Mouse (Mus musculus) bone marrow macrophage, adult 2 months (primary cell): ENCODE measurements around the gene Mstn.

ENCODE experiments used
- CTCF ChIP-seq: IDR thresholded peaks from 2 replicates; pipeline ENCODE4 v1.5.1; 2012; ENCODE audit warnings: low read depth, mild to moderate bottlenecking, low read length, moderate library complexity
- POLR2A ChIP-seq: IDR thresholded peaks from 2 replicates; pipeline ENCODE4 v1.6.1; 2012; ENCODE audit warnings: mild to moderate bottlenecking, low read depth, low read length, borderline replicate concordance

DNA sequence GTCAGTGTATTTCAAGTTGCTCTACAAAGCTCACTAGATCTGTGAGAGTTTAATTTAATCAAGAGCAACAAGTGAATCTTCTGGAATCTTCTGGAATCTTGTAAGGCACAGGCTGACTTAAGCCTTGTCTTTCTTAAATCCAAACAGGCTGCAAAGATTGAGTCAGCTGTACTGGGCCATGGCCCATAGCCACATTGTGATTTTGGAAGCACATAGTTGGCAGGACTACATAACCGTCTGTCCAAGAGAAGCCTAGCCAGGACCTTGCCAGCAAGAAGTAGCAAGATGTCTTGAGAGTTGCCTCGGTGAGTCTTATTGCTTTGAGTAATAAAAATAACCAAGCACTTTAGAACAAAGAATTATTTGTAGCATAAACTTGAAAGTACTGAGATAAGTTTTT is 18.4 kb downstream of the Mstn start:
- TF ChIP-seq CTCF (no peak), POLR2A (no peak)
